Mouse (Mus musculus): Measurements from ENCODE around the gene Pisd. TPM values are rescaled to one million over a fixed set of nuclear protein-coding genes. Genes with fewer than 3 reads are reported as not detected.

Gene Pisd
- polyA plus RNA-seq, 1 experiment, result 39.8 TPM

GRCm38 (mm10) chr5:32713042-32713702 is 72.3 kb downstream of the Pisd start:
- WGBS, result 22% methylated on average over 2 of the region's 2 CpGs
- H3K4me1 ChIP-seq (replicated peaks; ENCODE audit: control insufficient read depth, insufficient read depth, low read length), result peaks cover 3% of the 10 kb centered on the region
- H3K36me3 ChIP-seq (ENCODE audit: control insufficient read depth, insufficient read depth, low read length), result no peaks in the 10 kb centered on the region
- peak overlapping the region; percentile 81 for H3K4me3 ChIP-seq (ENCODE audit: control insufficient read depth, insufficient read depth, low read length)
- no peaks in the 10 kb centered on the region for H3K27me3 ChIP-seq (ENCODE audit: control insufficient read depth, insufficient read depth, low read length)
- DNase-seq, result peak; percentile 6
- TF ChIP-seq POLR2A (IDR thresholded peaks at IDR 0.05; ENCODE audit: control insufficient read depth, extremely low read depth, insufficient read depth, low read length, poor library complexity) (no peak), CTCF (IDR thresholded peaks at IDR 0.05; ENCODE audit: borderline replicate concordance, control insufficient read depth, extremely low read depth, insufficient read depth, low read length, poor library complexity) (no peak)
- H3K27ac ChIP-seq (ENCODE audit: control insufficient read depth, insufficient read depth, low read length), result peak overlapping the region; percentile 67

- Histone ChIP-seq H3K36me3 (ENCODE audit: control insufficient read depth, insufficient read depth, low read length) (no peaks in the 10 kb centered on the region), H3K4me1 (replicated peaks; ENCODE audit: control insufficient read depth, insufficient read depth, low read length) (peaks cover 3% of the 10 kb centered on the region), H3K4me3 (ENCODE audit: control insufficient read depth, insufficient read depth, low read length) (no peak overlapping the region), H3K27ac (ENCODE audit: control insufficient read depth, insufficient read depth, low read length) (no peak overlapping the region), H3K27me3 (ENCODE audit: control insufficient read depth, insufficient read depth, low read length) (no peaks in the 10 kb centered on the region)
- TF ChIP-seq POLR2A (IDR thresholded peaks at IDR 0.05; ENCODE audit: control insufficient read depth, extremely low read depth, insufficient read depth, low read length, poor library complexity), result no peak
- no peak for TF ChIP-seq CTCF (IDR thresholded peaks at IDR 0.05; ENCODE audit: borderline replicate concordance, control insufficient read depth, extremely low read depth, insufficient read depth, low read length, poor library complexity)
- DNase-seq, result no peak
- 84% methylated on average over 4 of the region's 4 CpGs for WGBS
These were observed 73.0 kb downstream of the Pisd start for GRCm38 (mm10) chr5:32712221-32713041.

DNA sequence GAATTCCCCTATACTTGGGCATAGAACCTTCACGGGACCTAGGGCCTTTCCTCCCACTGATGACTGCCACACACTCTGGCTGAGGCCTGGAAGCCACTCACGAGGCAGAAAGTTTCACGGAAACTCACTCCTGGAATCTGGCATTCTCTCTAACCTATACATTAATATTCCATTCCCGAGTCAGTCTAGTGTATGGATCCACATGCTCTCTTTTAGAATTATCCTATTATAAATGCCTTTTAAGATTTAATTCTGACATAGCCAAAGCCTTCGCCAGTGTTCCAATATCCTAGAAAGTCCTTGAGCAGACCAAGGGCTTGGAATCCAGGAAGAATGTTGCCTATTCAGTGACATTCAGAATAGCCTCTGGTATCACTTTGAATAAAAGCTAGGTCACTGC is 74.0 kb downstream of the Pisd start:
- Histone ChIP-seq H3K27ac (ENCODE audit: control insufficient read depth, insufficient read depth, low read length) (no peak overlapping the region), H3K4me3 (ENCODE audit: control insufficient read depth, insufficient read depth, low read length) (no peak overlapping the region), H3K4me1 (replicated peaks; ENCODE audit: control insufficient read depth, insufficient read depth, low read length) (peaks cover 3% of the 10 kb centered on the region), H3K27me3 (ENCODE audit: control insufficient read depth, insufficient read depth, low read length) (no peaks in the 10 kb centered on the region), H3K36me3 (ENCODE audit: control insufficient read depth, insufficient read depth, low read length) (no peaks in the 10 kb centered on the region)
- TF ChIP-seq CTCF (IDR thresholded peaks at IDR 0.05; ENCODE audit: borderline replicate concordance, control insufficient read depth, extremely low read depth, insufficient read depth, low read length, poor library complexity) (no peak), POLR2A (IDR thresholded peaks at IDR 0.05; ENCODE audit: control insufficient read depth, extremely low read depth, insufficient read depth, low read length, poor library complexity) (no peak)
- 95% methylated on average over 5 of the region's 5 CpGs for WGBS
- no peak for DNase-seq

GRCm38 (mm10) chr5:32706226-32706780 is 79.1 kb downstream of the Pisd start:
- H3K4me1 ChIP-seq (replicated peaks; ENCODE audit: control insufficient read depth, insufficient read depth, low read length), result no peaks in the 10 kb centered on the region
- no peak overlapping the region for H3K27ac ChIP-seq (ENCODE audit: control insufficient read depth, insufficient read depth, low read length)
- no peaks in the 10 kb centered on the region for H3K27me3 ChIP-seq (ENCODE audit: control insufficient read depth, insufficient read depth, low read length)
- no peak overlapping the region for H3K4me3 ChIP-seq (ENCODE audit: control insufficient read depth, insufficient read depth, low read length)
- WGBS, result 85% methylated on average over 2 of the region's 2 CpGs
- no peaks in the 10 kb centered on the region for H3K36me3 ChIP-seq (ENCODE audit: control insufficient read depth, insufficient read depth, low read length)
- no peak for DNase-seq
- no peak for TF ChIP-seq CTCF (IDR thresholded peaks at IDR 0.05; ENCODE audit: borderline replicate concordance, control insufficient read depth, extremely low read depth, insufficient read depth, low read length, poor library complexity)
- no peak for TF ChIP-seq POLR2A (IDR thresholded peaks at IDR 0.05; ENCODE audit: control insufficient read depth, extremely low read depth, insufficient read depth, low read length, poor library complexity)

DNA sequence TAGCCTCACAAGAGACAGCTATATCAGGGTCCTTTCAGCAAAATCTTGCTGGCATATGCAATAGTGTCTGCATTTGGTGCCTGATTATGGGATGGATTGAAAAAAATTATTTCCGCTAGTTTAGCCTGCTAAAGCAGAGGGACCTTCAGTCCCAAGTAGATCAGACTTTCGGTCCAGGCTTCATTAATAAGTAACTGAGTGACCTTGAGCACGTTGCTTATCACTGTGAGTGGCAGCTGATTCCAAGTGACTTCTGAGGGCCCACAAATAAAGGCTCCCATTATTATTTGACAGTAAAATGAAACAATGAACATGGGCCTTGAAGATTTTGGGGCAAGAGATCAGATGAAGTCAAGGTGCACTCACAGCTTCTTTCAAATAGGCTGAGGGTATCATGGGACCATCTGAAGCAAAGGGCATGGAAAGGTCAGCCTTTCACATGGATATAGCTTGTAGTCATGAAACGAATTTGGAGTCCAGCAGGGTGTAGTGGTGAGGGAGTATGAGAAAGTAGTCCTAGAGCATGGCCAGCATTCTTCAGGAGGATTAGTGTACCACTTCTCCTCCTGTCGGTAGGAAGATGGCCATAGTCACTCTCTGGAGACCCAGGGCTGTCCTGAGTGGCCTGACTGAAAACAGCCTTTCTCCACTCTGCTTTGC is 88.1 kb downstream of the Pisd start:
- Histone ChIP-seq H3K4me3 (ENCODE audit: control insufficient read depth, insufficient read depth, low read length) (no peak overlapping the region), H3K27ac (ENCODE audit: control insufficient read depth, insufficient read depth, low read length) (no peak overlapping the region), H3K27me3 (ENCODE audit: control insufficient read depth, insufficient read depth, low read length) (no peaks in the 10 kb centered on the region), H3K4me1 (replicated peaks; ENCODE audit: control insufficient read depth, insufficient read depth, low read length) (no peaks in the 10 kb centered on the region), H3K36me3 (ENCODE audit: control insufficient read depth, insufficient read depth, low read length) (no peaks in the 10 kb centered on the region)
- no peak for TF ChIP-seq POLR2A (IDR thresholded peaks at IDR 0.05; ENCODE audit: control insufficient read depth, extremely low read depth, insufficient read depth, low read length, poor library complexity)
- no peak for TF ChIP-seq CTCF (IDR thresholded peaks at IDR 0.05; ENCODE audit: borderline replicate concordance, control insufficient read depth, extremely low read depth, insufficient read depth, low read length, poor library complexity)
- DNase-seq, result no peak
- WGBS, result 83% methylated on average over 5 of the region's 5 CpGs

DNA sequence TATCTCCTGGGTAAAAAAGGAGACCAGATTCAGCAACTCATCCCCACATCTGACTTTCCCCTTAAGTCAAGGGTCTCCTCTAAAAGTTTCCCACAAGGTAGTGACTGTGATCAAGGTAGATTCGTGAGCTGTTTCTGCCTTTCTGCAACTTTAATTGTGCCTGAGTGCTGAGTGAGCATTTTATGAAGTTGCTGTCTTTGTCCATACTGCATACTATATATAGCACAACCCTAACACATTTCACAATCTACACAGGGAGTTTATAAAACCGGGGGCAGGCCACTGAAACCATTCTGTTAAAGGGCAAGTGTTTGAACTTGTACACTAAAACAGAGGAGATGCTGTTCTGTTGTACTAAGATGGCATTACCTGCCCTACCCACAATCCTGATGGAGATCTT is 92.0 kb downstream of the Pisd start:
- H3K36me3 ChIP-seq (ENCODE audit: control insufficient read depth, insufficient read depth, low read length), result no peaks in the 10 kb centered on the region
- TF ChIP-seq CTCF (IDR thresholded peaks at IDR 0.05; ENCODE audit: borderline replicate concordance, control insufficient read depth, extremely low read depth, insufficient read depth, low read length, poor library complexity) (no peak), POLR2A (IDR thresholded peaks at IDR 0.05; ENCODE audit: control insufficient read depth, extremely low read depth, insufficient read depth, low read length, poor library complexity) (no peak)
- no peaks in the 10 kb centered on the region for H3K27me3 ChIP-seq (ENCODE audit: control insufficient read depth, insufficient read depth, low read length)
- no peak overlapping the region for H3K27ac ChIP-seq (ENCODE audit: control insufficient read depth, insufficient read depth, low read length)
- H3K4me3 ChIP-seq (ENCODE audit: control insufficient read depth, insufficient read depth, low read length), result no peak overlapping the region
- no peaks in the 10 kb centered on the region for H3K4me1 ChIP-seq (replicated peaks; ENCODE audit: control insufficient read depth, insufficient read depth, low read length)
- WGBS, result 51% methylated on average over 2 of the region's 2 CpGs
- no peak for DNase-seq

Other genes starting within 250 kb of the Pisd start
- 0.51 and 0.59 TPM in 2 replicates for gene Yes1, start 174.5 kb downstream of the Pisd start, polyA plus RNA-seq (2012; rRNA removed)
- gene Gm20671, start 41.5 kb upstream of the Pisd start, polyA plus RNA-seq (2012; rRNA removed), result 26.3 and 30.5 TPM in 2 replicates
- 27.1 and 40.2 TPM in 2 replicates for gene Prr14l, start 68.6 kb upstream of the Pisd start, polyA plus RNA-seq (2012; rRNA removed)
- gene Depdc5, start 78.1 kb upstream of the Pisd start, polyA plus RNA-seq (2012; rRNA removed), result 25.1 and 26.5 TPM in 2 replicates
- 171 and 214 TPM in 2 replicates for gene Ywhah, start 233.2 kb upstream of the Pisd start, polyA plus RNA-seq (2012; rRNA removed)